Mouse (Mus musculus) CH12.LX (cell line): ENCODE measurements at regions not wholly inside any gene's neighbourhood (a gene's known extent, or its start where the extent isn't known, plus 50 kb on each side); places are given as distances from the start of the nearest gene placed in this dataset.

ENCODE experiments used
- DNase-seq: peaks from one replicate; pipeline ENCODE4 v3.0.0-alpha.2; 2013; ENCODE audit errors: extremely low read depth
- H3K27ac ChIP-seq: 2 replicates; pipeline ENCODE4 v1.5.1; 2012; ENCODE audit warnings: low read depth, mild to moderate bottlenecking, control low read depth, moderate library complexity; ENCODE audit not compliant: insufficient read depth
- H3K27me3 ChIP-seq: replicated peaks from 2 replicates; pipeline ENCODE3; 2012; ENCODE audit warnings: inconsistent platforms
- H3K36me3 ChIP-seq, 2 experiments: replicated peaks in 1 of 2; 2 replicates each; pipeline versions ENCODE3 to v1.6.1; 2012; ENCODE audit warnings: inconsistent platforms in 1 of 2, low read length in 1 of 2, mild to moderate bottlenecking in 1 of 2, mixed read lengths in 1 of 2, moderate library complexity in 1 of 2; ENCODE audit not compliant: control insufficient read depth in 1 of 2, insufficient read depth in 1 of 2
- H3K4me1 ChIP-seq, 2 experiments: 2 replicates each; pipeline ENCODE4 v1.6.1; 2012; ENCODE audit warnings: inconsistent platforms in 1 of 2, moderate library complexity in 1 of 2; ENCODE audit not compliant: insufficient read depth in 2 of 2, control insufficient read depth in 1 of 2
- H3K4me2 ChIP-seq: 2 replicates; pipeline ENCODE4 v1.6.1; 2012; ENCODE audit warnings: low read depth, mild to moderate bottlenecking, control low read depth; ENCODE audit not compliant: poor library complexity, insufficient read depth, severe bottlenecking
- H3K4me3 ChIP-seq, 3 experiments: fragments of 150-350 bp in 1 of 3; sonication (generic) in 1 of 3; replicated peaks in 1 of 3; 2 replicates each; pipeline versions ENCODE3 to v1.5.1; 2011 to 2012; ENCODE audit warnings: low read depth in 2 of 3, low read length in 2 of 3, mild to moderate bottlenecking in 2 of 3, moderate library complexity in 2 of 3, control low read depth in 1 of 3, improper control_type of control experiment in 1 of 3, inconsistent platforms in 1 of 3, mixed read lengths in 1 of 3; ENCODE audit not compliant: poor library complexity in 1 of 3
- H3K79me2 ChIP-seq: replicated peaks from 2 replicates; pipeline ENCODE4 v1.6.1; 2012; ENCODE audit warnings: mild to moderate bottlenecking, moderate library complexity; ENCODE audit not compliant: control insufficient read depth, poor library complexity, insufficient read depth, severe bottlenecking; ENCODE audit errors: extremely low read depth
- H3K9ac ChIP-seq: 2 replicates; pipeline ENCODE4 v1.6.1; 2012; ENCODE audit warnings: low read depth, mild to moderate bottlenecking, control low read depth, moderate library complexity; ENCODE audit not compliant: insufficient read depth
- H3K9me3 ChIP-seq: replicated peaks from 2 replicates; pipeline ENCODE3; 2012; ENCODE audit warnings: low read length, inconsistent platforms, mixed read lengths
- BHLHE40 ChIP-seq: IDR thresholded peaks from 2 replicates; pipeline ENCODE4 v1.6.1; 2011; ENCODE audit warnings: mild to moderate bottlenecking, low read depth, low read length, improper control_type of control experiment
- CHD1 ChIP-seq: IDR thresholded peaks from 2 replicates; pipeline ENCODE4 v1.6.1; 2012; ENCODE audit warnings: low read depth, low read length, improper control_type of control experiment, inconsistent platforms
- CTCF ChIP-seq, 2 experiments: IDR thresholded peaks in 1 of 2; conservative IDR thresholded peaks in 1 of 2; 2 replicates each; pipeline ENCODE4 v1.5.1; 2011 to 2012; ENCODE audit warnings: low read depth in 2 of 2, low read length in 2 of 2, improper control_type of control experiment in 1 of 2, inconsistent platforms in 1 of 2, mild to moderate bottlenecking in 1 of 2, moderate library complexity in 1 of 2
- E2F4 ChIP-seq: IDR thresholded peaks from 2 replicates; pipeline ENCODE4 v1.6.1; 2011; ENCODE audit warnings: low read depth, low read length, improper control_type of control experiment; ENCODE audit not compliant: insufficient replicate concordance
- ELF1 ChIP-seq: IDR thresholded peaks from 2 replicates; pipeline ENCODE4 v1.6.1; 2014; ENCODE audit warnings: low read depth, mild to moderate bottlenecking, inconsistent platforms, low read length, improper control_type of control experiment
- GABPA ChIP-seq: IDR thresholded peaks from 2 replicates; pipeline ENCODE4 v1.6.1; 2012; ENCODE audit warnings: low read depth, low read length, improper control_type of control experiment, inconsistent platforms; ENCODE audit not compliant: insufficient replicate concordance
- IRF4 ChIP-seq: IDR thresholded peaks from 2 replicates; pipeline ENCODE4 v1.6.1; 2014; ENCODE audit warnings: low read depth, mild to moderate bottlenecking, inconsistent platforms, low read length, improper control_type of control experiment
- JUN ChIP-seq: IDR thresholded peaks from 2 replicates; pipeline ENCODE4 v1.6.1; 2011; ENCODE audit warnings: low read depth, mild to moderate bottlenecking, low read length, improper control_type of control experiment, moderate library complexity; ENCODE audit not compliant: insufficient read depth
- JUND ChIP-seq: conservative IDR thresholded peaks from 2 replicates; pipeline ENCODE4 v1.6.1; 2011; ENCODE audit warnings: low read depth, low read length, improper control_type of control experiment
- MAX ChIP-seq: IDR thresholded peaks from 2 replicates; pipeline ENCODE4 v1.6.1; 2011; ENCODE audit warnings: low read length, improper control_type of control experiment
- MEF2A ChIP-seq: IDR thresholded peaks from 2 replicates; pipeline ENCODE4 v1.6.1; 2014; ENCODE audit warnings: low read depth, mild to moderate bottlenecking, inconsistent platforms, low read length, improper control_type of control experiment, borderline replicate concordance
- MXI1 ChIP-seq: IDR thresholded peaks from 2 replicates; pipeline ENCODE4 v1.6.1; 2011; ENCODE audit warnings: mild to moderate bottlenecking, low read depth, low read length, improper control_type of control experiment
- MYC ChIP-seq: IDR thresholded peaks from 2 replicates; pipeline ENCODE4 v1.6.1; 2011; ENCODE audit warnings: low read depth, mild to moderate bottlenecking, improper control_type of control experiment, low read length
- NELFE ChIP-seq: IDR thresholded peaks from 2 replicates; pipeline ENCODE4 v1.6.1; 2011; ENCODE audit warnings: low read depth, low read length, improper control_type of control experiment
- PAX5 ChIP-seq: IDR thresholded peaks from 2 replicates; pipeline ENCODE4 v1.6.1; 2012; ENCODE audit warnings: low read length, inconsistent platforms, mixed read lengths
- POLR2AphosphoS2 ChIP-seq: IDR thresholded peaks from 2 replicates; pipeline ENCODE4 v1.6.1; 2011; ENCODE audit warnings: low read depth, low read length, improper control_type of control experiment
- SIN3A ChIP-seq: IDR thresholded peaks from 2 replicates; pipeline ENCODE4 v1.6.1; 2012; ENCODE audit warnings: low read length, improper control_type of control experiment, inconsistent platforms
- TCF12 ChIP-seq: IDR thresholded peaks from 2 replicates; pipeline ENCODE4 v1.6.1; 2014; ENCODE audit warnings: low read depth, mild to moderate bottlenecking, inconsistent platforms, low read length, improper control_type of control experiment
- UBTF ChIP-seq: IDR thresholded peaks from 2 replicates; pipeline ENCODE4 v1.6.1; 2012; ENCODE audit warnings: low read depth, mild to moderate bottlenecking, inconsistent platforms, low read length, improper control_type of control experiment, moderate library complexity
- USF2 ChIP-seq: conservative IDR thresholded peaks from 2 replicates; pipeline ENCODE4 v1.6.1; 2011; ENCODE audit warnings: low read depth, low read length, improper control_type of control experiment
- ZC3H11A ChIP-seq: IDR thresholded peaks from 2 replicates; pipeline ENCODE4 v1.6.1; 2012; ENCODE audit warnings: low read depth, mild to moderate bottlenecking, inconsistent platforms, low read length, improper control_type of control experiment
- dilution Hi-C: fragments of 300-500 bp; cut with MboI; formaldehyde crosslinking; loops from 2 replicates; pipeline ENCODE4 v1.14.3; 2020; ENCODE audit warnings: low sequenced_read_pairs; ENCODE audit not compliant: extremely low pct_unique_long_range_greater_than_20kb, extremely low pct_ligation_motif_present
- in situ Hi-C: fragments of 300-500 bp; cut with MboI; formaldehyde crosslinking; loops from 3 replicates; pipeline ENCODE4 v1.14.3; 2019; ENCODE audit warnings: low sequenced_read_pairs, low pct_ligation_motif_present, low pct_unique_long_range_greater_than_20kb, mixed read lengths

- Histone ChIP-seq H3K4me3 (no peak overlapping the region), H3K36me3 (no peaks in the 10 kb centered on the region), H3K27me3 (no peaks in the 10 kb centered on the region), H3K9ac (no peak overlapping the region)
- dilution Hi-C loops (no loop called here), in situ Hi-C loops (no loop called here)
- DNase-seq = no peak
- TF ChIP-seq USF2 (no peak), BHLHE40 (no peak), MXI1 (no peak), NELFE (no peak), CHD1 (no peak), UBTF (no peak), POLR2AphosphoS2 (no peak), ELF1 (no peak), PAX5 (no peak), ZC3H11A (no peak), MYC (no peak), CTCF (conservative IDR thresholded peaks at IDR 0.05 in 1 of 2, IDR thresholded peaks at IDR 0.05 in 1 of 2; ENCODE audit: low read depth in 2 of 2, low read length in 2 of 2) (no peak), E2F4 (no peak), MEF2A (no peak), JUN (no peak), IRF4 (no peak), JUND (no peak), TCF12 (no peak), GABPA (no peak), SIN3A (no peak)
- TF ChIP-seq, all 38 proteins: peak for 0
- no peaks in the 10 kb centered on the region for H3K4me1 ChIP-seq
- no peak overlapping the region for H3K4me2 ChIP-seq
- H3K9me3 ChIP-seq = no peaks in the 10 kb centered on the region
- no peak overlapping the region for H3K27ac ChIP-seq
- no peaks in the 10 kb centered on the region for H3K79me2 ChIP-seq
These were observed 98.3 kb upstream of the Wdfy3 start for GRCm38 (mm10) chr5:102167981-102168380.

GRCm38 (mm10) chr5:102171808-102172207 lies 102.1 kb upstream of the Wdfy3 start:
- in situ Hi-C loops (no loop called here), dilution Hi-C loops (no loop called here)
- Histone ChIP-seq H3K79me2 (no peaks in the 10 kb centered on the region), H3K4me2 (no peak overlapping the region), H3K4me3 (no peak overlapping the region), H3K4me1 (no peaks in the 10 kb centered on the region), H3K27me3 (no peaks in the 10 kb centered on the region), H3K27ac (no peak overlapping the region), H3K9me3 (no peaks in the 10 kb centered on the region), H3K36me3 (no peaks in the 10 kb centered on the region), H3K9ac (no peak overlapping the region)
- no peak for DNase-seq
- no peak for TF ChIP-seq NELFE
- no peak for TF ChIP-seq SIN3A
- TF ChIP-seq MEF2A = no peak
- TF ChIP-seq MAX = no peak
- TF ChIP-seq JUND = no peak
- TF ChIP-seq JUN = no peak
- TF ChIP-seq E2F4 = no peak
